Mouse (Mus musculus): Measurements from ENCODE around the gene Nat8f4. TPM values are rescaled to one million over a fixed set of nuclear protein-coding genes. Genes with fewer than 3 reads are reported as not detected.
"Not testable (repeated sequence)": the region's sequence is repeated elsewhere in the genome, so short reads cannot be mapped to it uniquely, and the experiment has no call there.

The Nat8f4 gene
- polyA plus RNA-seq (2015; fragmentation: Nextera tagmentation; extraction: Ambion mirVana), result 3.8 and 4.5 TPM in 2 replicates

GRCm38 (mm10) chr6:85904642-85905061, at the start of gene Nat8f4:
TSS of gene Nat8f4 (minus strand) at chr6:85904884.
- H3K27me3 ChIP-seq (ENCODE audit: control insufficient read depth, insufficient read depth, low read length); H3K9ac ChIP-seq (ENCODE audit: low read length); H3K27ac ChIP-seq (ENCODE audit: low read length); H3K36me3 ChIP-seq (ENCODE audit: control insufficient read depth, insufficient read depth, low read length); H3K4me1 ChIP-seq (ENCODE audit: control insufficient read depth, insufficient read depth, low read length); H3K9me3 ChIP-seq (replicated peaks; ENCODE audit: control insufficient read depth, low read length): not testable (repeated sequence)
- peak within 1 kb of the TSS; percentile 19; the same call in 1 of the 2 replicates for H3K4me2 ChIP-seq (ENCODE audit: low read depth, low read length)
- peak; percentile 62; the same call in 1 of the 2 replicates for ATAC-seq (ENCODE audit: insufficient read depth, low FRiP score)
- peak within 1 kb of the TSS; percentile 36 for H3K4me3 ChIP-seq (replicated peaks; ENCODE audit: low read length)
- WGBS, result 10% methylated on average over 20 of the region's 20 CpGs

DNA sequence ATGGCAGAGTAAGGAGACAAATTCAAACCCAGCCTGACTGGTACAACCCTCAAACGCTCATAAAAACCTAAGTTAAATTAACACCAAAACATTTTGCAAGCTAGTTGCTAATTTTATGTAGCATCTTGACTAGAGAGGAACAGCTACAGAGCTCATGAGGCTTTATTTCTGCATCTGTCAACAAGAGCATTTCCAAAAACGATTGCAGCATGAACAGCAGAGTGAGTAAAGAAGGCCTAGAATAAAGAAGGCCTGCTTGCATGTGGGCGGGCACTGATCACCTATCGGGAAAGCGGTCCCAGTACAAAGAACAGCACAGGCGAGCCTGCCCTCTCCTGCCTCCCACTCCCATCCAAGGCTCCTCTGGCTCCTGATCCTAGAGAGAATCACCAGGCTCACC, 43.9 kb upstream of the Nat8f4 start:
- WGBS, result 86% methylated on average over 6 of the region's 6 CpGs
- Histone ChIP-seq H3K4me2 (ENCODE audit: low read depth, low read length) (no peak overlapping the region), H3K9ac (ENCODE audit: low read length) (no peak overlapping the region), H3K4me3 (replicated peaks; ENCODE audit: low read length) (no peak overlapping the region), H3K9me3 (replicated peaks; ENCODE audit: control insufficient read depth, low read length) (no peaks in the 10 kb centered on the region), H3K27ac (ENCODE audit: low read length) (no peak overlapping the region), H3K4me1 (ENCODE audit: control insufficient read depth, insufficient read depth, low read length) (no peaks in the 10 kb centered on the region), H3K27me3 (ENCODE audit: control insufficient read depth, insufficient read depth, low read length) (no peaks in the 10 kb centered on the region), H3K36me3 (ENCODE audit: control insufficient read depth, insufficient read depth, low read length) (peaks cover 50% of the 10 kb centered on the region)
- no peak for ATAC-seq (ENCODE audit: insufficient read depth, low FRiP score)

DNA sequence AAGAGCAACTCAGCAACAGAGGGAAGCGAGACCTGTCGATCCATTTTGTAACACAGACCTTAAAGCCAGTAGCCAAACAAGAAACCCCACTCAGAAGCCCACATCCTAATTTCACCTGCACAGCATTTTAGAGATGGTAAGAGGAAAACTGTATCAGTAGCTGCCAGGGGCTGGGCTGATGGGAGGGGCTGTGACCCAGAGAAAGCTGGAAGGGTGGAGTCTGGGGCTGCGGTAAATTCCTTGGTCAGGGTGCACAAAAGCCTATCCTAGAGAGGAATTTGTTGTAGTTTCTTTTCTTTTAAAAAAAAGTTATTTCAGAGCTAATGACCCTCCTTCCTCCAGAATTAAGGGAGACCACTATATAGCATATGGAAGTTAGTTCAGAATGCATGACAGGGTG, 37.8 kb upstream of the Nat8f4 start:
- no peaks in the 10 kb centered on the region for H3K27me3 ChIP-seq (ENCODE audit: control insufficient read depth, insufficient read depth, low read length)
- 91% methylated on average over 3 of the region's 3 CpGs for WGBS
- no peak overlapping the region for H3K27ac ChIP-seq (ENCODE audit: low read length)
- no peaks in the 10 kb centered on the region for H3K9me3 ChIP-seq (replicated peaks; ENCODE audit: control insufficient read depth, low read length)
- ATAC-seq (ENCODE audit: insufficient read depth, low FRiP score), result no peak
- H3K4me3 ChIP-seq (replicated peaks; ENCODE audit: low read length), result no peak overlapping the region
- no peak overlapping the region for H3K4me2 ChIP-seq (ENCODE audit: low read depth, low read length)
- no peak overlapping the region for H3K9ac ChIP-seq (ENCODE audit: low read length)
- no peaks in the 10 kb centered on the region for H3K4me1 ChIP-seq (ENCODE audit: control insufficient read depth, insufficient read depth, low read length)
- H3K36me3 ChIP-seq (ENCODE audit: control insufficient read depth, insufficient read depth, low read length), result peaks cover 37% of the 10 kb centered on the region

DNA sequence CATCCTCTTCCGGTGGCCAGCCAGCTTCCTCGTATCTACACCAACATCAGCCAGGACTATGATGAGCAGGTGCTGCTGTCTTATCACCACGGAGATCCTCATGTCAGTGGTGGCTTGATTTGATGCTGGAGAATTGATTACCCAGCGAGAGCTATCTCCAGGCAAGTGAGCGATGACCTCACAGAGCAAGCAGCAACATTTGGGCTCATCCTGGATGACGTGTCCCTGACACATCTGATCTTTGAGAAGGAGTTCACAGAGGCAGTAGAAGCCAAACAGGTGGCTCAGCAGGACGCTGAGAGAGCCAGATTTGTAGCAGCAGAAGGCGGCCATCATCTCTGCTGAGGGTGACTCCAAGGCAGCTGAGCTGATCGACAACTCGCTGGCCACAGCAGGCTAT, 34.0 kb upstream of the Nat8f4 start:
- H3K27me3 ChIP-seq (ENCODE audit: control insufficient read depth, insufficient read depth, low read length), result no peaks in the 10 kb centered on the region
- WGBS, result 66% methylated on average over 10 of the region's 10 CpGs
- no peak overlapping the region for H3K9ac ChIP-seq (ENCODE audit: low read length)
- H3K27ac ChIP-seq (ENCODE audit: low read length), result no peak overlapping the region
- no peak overlapping the region for H3K4me2 ChIP-seq (ENCODE audit: low read depth, low read length)
- ATAC-seq (ENCODE audit: insufficient read depth, low FRiP score), result no peak
- H3K9me3 ChIP-seq (replicated peaks; ENCODE audit: control insufficient read depth, low read length), result no peaks in the 10 kb centered on the region
- H3K4me3 ChIP-seq (replicated peaks; ENCODE audit: low read length), result no peak overlapping the region
- H3K4me1 ChIP-seq (ENCODE audit: control insufficient read depth, insufficient read depth, low read length), result no peaks in the 10 kb centered on the region
- H3K36me3 ChIP-seq (ENCODE audit: control insufficient read depth, insufficient read depth, low read length), result peaks cover 9% of the 10 kb centered on the region

GRCm38 (mm10) chr6:85936508-85937465, 32.1 kb upstream of the Nat8f4 start:
- not testable (repeated sequence) for H3K4me1 ChIP-seq (ENCODE audit: control insufficient read depth, insufficient read depth, low read length); H3K36me3 ChIP-seq (ENCODE audit: control insufficient read depth, insufficient read depth, low read length); H3K9me3 ChIP-seq (replicated peaks; ENCODE audit: control insufficient read depth, low read length); H3K27me3 ChIP-seq (ENCODE audit: control insufficient read depth, insufficient read depth, low read length)
- H3K4me2 ChIP-seq (ENCODE audit: low read depth, low read length), result peak overlapping the region; percentile 66
- WGBS, result under 1% methylated on average over 50 of the region's 50 CpGs
- H3K4me3 ChIP-seq (replicated peaks; ENCODE audit: low read length), result peak overlapping the region; percentile 53
- peak overlapping the region; percentile 71 for H3K9ac ChIP-seq (ENCODE audit: low read length)
- ATAC-seq (ENCODE audit: insufficient read depth, low FRiP score), result peak; percentile 96
- H3K27ac ChIP-seq (ENCODE audit: low read length), result peak overlapping the region; percentile 66

DNA sequence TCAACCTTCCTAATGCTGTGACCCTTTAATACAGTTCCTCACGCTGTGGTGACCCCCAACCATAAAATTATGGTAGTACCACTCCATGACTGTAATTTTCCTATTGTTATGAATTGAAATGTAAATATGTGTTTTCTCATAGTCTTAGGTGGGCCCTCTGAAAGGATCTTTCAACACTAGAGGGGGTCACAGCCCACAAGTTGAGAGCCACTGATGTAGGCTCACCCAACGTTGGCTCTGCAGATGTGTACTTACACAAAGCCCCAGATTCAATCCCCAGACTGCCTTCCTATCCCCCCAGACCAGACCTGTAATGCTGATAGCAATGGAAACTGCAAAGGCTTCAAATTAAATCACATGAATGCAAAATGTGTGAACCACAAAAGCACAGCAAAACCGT, 31.0 kb upstream of the Nat8f4 start:
- Histone ChIP-seq H3K36me3 (ENCODE audit: control insufficient read depth, insufficient read depth, low read length) (no peaks in the 10 kb centered on the region), H3K27me3 (ENCODE audit: control insufficient read depth, insufficient read depth, low read length) (no peaks in the 10 kb centered on the region), H3K4me2 (ENCODE audit: low read depth, low read length) (no peak overlapping the region), H3K9me3 (replicated peaks; ENCODE audit: control insufficient read depth, low read length) (no peaks in the 10 kb centered on the region), H3K9ac (ENCODE audit: low read length) (no peak overlapping the region), H3K27ac (ENCODE audit: low read length) (no peak overlapping the region), H3K4me1 (ENCODE audit: control insufficient read depth, insufficient read depth, low read length) (no peaks in the 10 kb centered on the region), H3K4me3 (replicated peaks; ENCODE audit: low read length) (no peak overlapping the region)
- 62% methylated on average over 3 of the region's 3 CpGs for WGBS
- ATAC-seq (ENCODE audit: insufficient read depth, low FRiP score), result no peak

DNA sequence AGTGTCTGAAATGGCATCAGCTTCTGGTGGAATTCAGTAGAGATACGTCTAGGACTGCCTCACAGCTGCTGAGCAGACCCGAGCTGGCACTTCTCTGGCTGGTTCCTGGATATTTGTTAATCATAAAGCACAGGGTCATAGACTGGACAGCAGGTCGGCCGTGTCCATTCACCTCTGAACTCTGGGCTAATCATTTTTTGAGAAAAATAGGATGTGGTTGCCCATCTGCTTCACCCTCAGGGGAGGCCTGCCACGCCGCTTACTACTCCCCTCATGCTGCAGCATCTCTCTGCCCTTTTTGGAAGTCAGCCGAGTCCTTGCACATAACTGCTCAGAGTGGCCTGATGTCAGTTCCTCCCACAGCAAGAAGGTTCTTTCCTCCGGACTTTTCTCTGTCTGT, 29.4 kb upstream of the Nat8f4 start:
- no peak for ATAC-seq (ENCODE audit: insufficient read depth, low FRiP score)
- Histone ChIP-seq H3K36me3 (ENCODE audit: control insufficient read depth, insufficient read depth, low read length) (peaks cover 7% of the 10 kb centered on the region; the same call in 1 of the 2 replicates), H3K27me3 (ENCODE audit: control insufficient read depth, insufficient read depth, low read length) (no peaks in the 10 kb centered on the region), H3K9ac (ENCODE audit: low read length) (no peak overlapping the region), H3K27ac (ENCODE audit: low read length) (no peak overlapping the region), H3K4me3 (replicated peaks; ENCODE audit: low read length) (no peak overlapping the region), H3K4me1 (ENCODE audit: control insufficient read depth, insufficient read depth, low read length) (no peaks in the 10 kb centered on the region), H3K9me3 (replicated peaks; ENCODE audit: control insufficient read depth, low read length) (no peaks in the 10 kb centered on the region), H3K4me2 (ENCODE audit: low read depth, low read length) (no peak overlapping the region)
- WGBS, result 76% methylated on average over 8 of the region's 8 CpGs

- H3K4me2 ChIP-seq (ENCODE audit: low read depth, low read length), result no peak overlapping the region
- H3K36me3 ChIP-seq (ENCODE audit: control insufficient read depth, insufficient read depth, low read length), result peaks cover 14% of the 10 kb centered on the region; the same call in 1 of the 2 replicates
- 0 out of 2 replicates have a peak, but pooled peaks have one; percentile 21 for ATAC-seq (ENCODE audit: insufficient read depth, low FRiP score)
- H3K9ac ChIP-seq (ENCODE audit: low read length), result no peak overlapping the region
- H3K4me1 ChIP-seq (ENCODE audit: control insufficient read depth, insufficient read depth, low read length), result no peaks in the 10 kb centered on the region
- no peak overlapping the region for H3K4me3 ChIP-seq (replicated peaks; ENCODE audit: low read length)
- WGBS, result 81% methylated on average over 1 of the region's 1 CpGs
- H3K27me3 ChIP-seq (ENCODE audit: control insufficient read depth, insufficient read depth, low read length), result no peaks in the 10 kb centered on the region
- H3K9me3 ChIP-seq (replicated peaks; ENCODE audit: control insufficient read depth, low read length), result no peaks in the 10 kb centered on the region
- H3K27ac ChIP-seq (ENCODE audit: low read length), result no peak overlapping the region
These were observed 24.6 kb upstream of the Nat8f4 start for GRCm38 (mm10) chr6:85929312-85929711.
